In the genomic region with DNA sequence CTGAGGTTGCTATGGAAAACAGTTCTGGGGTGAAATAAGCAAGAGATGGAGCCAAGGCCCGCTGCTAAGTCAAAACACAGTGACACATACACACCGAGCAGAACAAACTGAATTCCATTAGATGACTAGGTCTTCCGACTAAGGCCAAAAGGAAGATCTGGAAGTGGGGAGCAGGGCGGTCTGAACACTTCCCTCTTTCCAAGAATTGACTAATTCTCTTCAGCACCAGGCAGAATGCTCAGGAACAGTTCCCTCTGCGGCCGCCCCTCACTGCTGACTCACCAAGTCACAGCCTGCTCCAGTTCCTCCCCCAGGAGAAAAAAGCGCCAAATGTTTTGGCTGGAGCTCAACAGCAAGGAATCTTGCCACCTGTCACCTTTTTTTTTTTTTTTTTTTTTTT, we compare ENCODE assay signal across 11 mouse cellular contexts.
DNase-seq lines count a peak whose midpoint lies in the region; ATAC-seq and TF ChIP-seq lines count a peak whose summit lies in the region.
"Had no signal": no experiment of that assay in that cellular context is flagged by ENCODE, and none has a peak within 500 bp of the region (broad histone marks: within the 10 kb centered on the region; RNA-seq: fewer than 3 reads in every experiment).

No protein-coding gene starts in this region.

- no peak overlapping the region for H3K4me2 ChIP-seq in heart, embryonic 12.5 days
- no peak overlapping the region for H3K4me2 ChIP-seq in heart, postnatal 0 days (ENCODE audit: low read depth, low read length)
- H3K4me2 ChIP-seq in hindbrain, embryonic 12.5 days (replicated peaks): no peak overlapping the region
- H3K4me2 ChIP-seq: kidney, embryonic 15.5 days; lung, embryonic 14.5 days; neural tube, embryonic 13.5 days had no signal

- H3K9ac ChIP-seq in heart, embryonic 12.5 days: no peak overlapping the region
- no peak overlapping the region for H3K9ac ChIP-seq in heart, postnatal 0 days (replicated peaks; ENCODE audit: low read depth, low read length)
- H3K9ac ChIP-seq in hindbrain, embryonic 12.5 days: no peak overlapping the region
- H3K9ac ChIP-seq: kidney, embryonic 15.5 days; lung, embryonic 14.5 days; neural tube, embryonic 13.5 days had no signal

- 0 out of 2 replicates have a peak, but pooled peaks have one; percentile 4 for TF ChIP-seq EP300 in heart, postnatal 0 days (IDR thresholded peaks at IDR 0.05; ENCODE audit: low read depth)

- no peaks in the 10 kb centered on the region for H3K36me3 ChIP-seq in heart, embryonic 12.5 days
- no peaks in the 10 kb centered on the region for H3K36me3 ChIP-seq in heart, postnatal 0 days (replicated peaks; ENCODE audit: control insufficient read depth, insufficient read depth, low read length)
- H3K36me3 ChIP-seq in hindbrain, embryonic 12.5 days: no peaks in the 10 kb centered on the region
- H3K36me3 ChIP-seq: kidney, embryonic 15.5 days; neural tube, embryonic 13.5 days had no signal

- H3K27me3 ChIP-seq in heart, embryonic 12.5 days (replicated peaks): no peaks in the 10 kb centered on the region
- no peaks in the 10 kb centered on the region for H3K27me3 ChIP-seq in heart, postnatal 0 days (ENCODE audit: control insufficient read depth, insufficient read depth, low read length)
- no peaks in the 10 kb centered on the region for H3K27me3 ChIP-seq in hindbrain, embryonic 12.5 days
- H3K27me3 ChIP-seq: kidney, embryonic 15.5 days; neural tube, embryonic 13.5 days had no signal

- WGBS in heart, embryonic 12.5 days: 57% methylated on average over 7 of the region's 7 CpGs
- WGBS in heart, postnatal 0 days: 58% methylated on average over 7 of the region's 7 CpGs
- WGBS in hindbrain, embryonic 12.5 days: 81% methylated on average over 7 of the region's 7 CpGs

- H3K4me1 ChIP-seq in heart, embryonic 12.5 days (replicated peaks): no peaks in the 10 kb centered on the region
- no peaks in the 10 kb centered on the region for H3K4me1 ChIP-seq in heart, postnatal 0 days (ENCODE audit: control insufficient read depth, insufficient read depth)
- no peaks in the 10 kb centered on the region for H3K4me1 ChIP-seq in hindbrain, embryonic 12.5 days
- H3K4me1 ChIP-seq: kidney, embryonic 15.5 days; neural tube, embryonic 13.5 days had no signal

- ATAC-seq in heart, embryonic 12.5 days (ENCODE audit: insufficient number of reproducible peaks, low FRiP score): no peak
- peak; percentile 33; the same call in 1 of the 2 replicates for ATAC-seq in heart, postnatal 0 days (ENCODE audit: insufficient read depth, low read depth)
- ATAC-seq in inflammation-experienced regulatory T-cells, adult 6 months: no peak
- no peak for ATAC-seq in hindbrain, embryonic 12.5 days (ENCODE audit: low FRiP score)

- no peak overlapping the region for H3K4me3 ChIP-seq in heart, embryonic 12.5 days
- no peak overlapping the region for H3K4me3 ChIP-seq in heart, postnatal 0 days (ENCODE audit: low read depth, low read length)
- H3K4me3 ChIP-seq in hindbrain, embryonic 12.5 days: no peak overlapping the region
- H3K4me3 ChIP-seq: kidney, embryonic 15.5 days; neural tube, embryonic 13.5 days had no signal

- H3K9me3 ChIP-seq in heart, embryonic 12.5 days (replicated peaks): no peaks in the 10 kb centered on the region
- H3K9me3 ChIP-seq in heart, postnatal 0 days (replicated peaks; ENCODE audit: control insufficient read depth, low read length): no peaks in the 10 kb centered on the region
- no peaks in the 10 kb centered on the region for H3K9me3 ChIP-seq in hindbrain, embryonic 12.5 days (replicated peaks)
- H3K9me3 ChIP-seq: kidney, embryonic 15.5 days; neural tube, embryonic 13.5 days had no signal

- DNase-seq in heart, adult 9 months (ENCODE audit: low spot score in 2 of 2): peak; percentile 40 to 47
- DNase-seq in NIH3T3 (ENCODE audit: low read depth): peak; percentile 87
- peak; percentile 12 for DNase-seq in heart, postnatal 0 days (ENCODE audit: low spot score)
- peak; percentile 23 for DNase-seq in lung, postnatal 25 days (ENCODE audit: low spot score)
- DNase-seq in thymus, postnatal 0 days (ENCODE audit: low spot score): no peak
- DNase-seq: lung, embryonic 14.5 days had no signal

- H3K27ac ChIP-seq in heart, embryonic 12.5 days (ENCODE audit: poor library complexity, severe bottlenecking): no peak overlapping the region
- no peak overlapping the region for H3K27ac ChIP-seq in heart, postnatal 0 days (ENCODE audit: low read depth)
- no peak overlapping the region for H3K27ac ChIP-seq in hindbrain, embryonic 12.5 days
- H3K27ac ChIP-seq: kidney, embryonic 15.5 days; neural tube, embryonic 13.5 days had no signal

- TF ChIP-seq CTCF in heart, postnatal 0 days (IDR thresholded peaks at IDR 0.05; ENCODE audit: low read depth): no peak
